Mouse (Mus musculus) intestine, embryonic 16.5 days (tissue): ENCODE measurements at regions not wholly inside any gene's neighbourhood (a gene's known extent, or its start where the extent isn't known, plus 50 kb on each side); places are given as distances from the start of the nearest gene placed in this dataset.

ENCODE experiments used
- ATAC-seq: fragments of 200-750 bp; cut with Nextera tagmentation; 2 replicates; pipeline ENCODE4 v1.8.0; 2017; ENCODE audit warnings: moderate TSS enrichment, moderate library complexity
- H3K27ac ChIP-seq: fragments of 300-500 bp; sonication (generic); 2 replicates; pipeline ENCODE4 v1.5.1; 2014; ENCODE audit warnings: mild to moderate bottlenecking, low read length
- H3K27me3 ChIP-seq: fragments of 300-500 bp; sonication (generic); replicated peaks from 2 replicates; pipeline ENCODE4 v1.6.1; 2014; ENCODE audit warnings: low read length, control low read depth, mixed read lengths; ENCODE audit not compliant: control insufficient read depth, insufficient read depth
- H3K36me3 ChIP-seq: fragments of 300-500 bp; sonication (generic); 2 replicates; pipeline ENCODE4 v1.6.1; 2014; ENCODE audit warnings: low read length, control low read depth; ENCODE audit not compliant: control insufficient read depth, insufficient read depth
- H3K4me1 ChIP-seq: fragments of 300-500 bp; sonication (generic); 2 replicates; pipeline ENCODE4 v1.6.1; 2014; ENCODE audit warnings: low read length, control low read depth, mixed read lengths; ENCODE audit not compliant: control insufficient read depth, insufficient read depth
- H3K4me2 ChIP-seq: fragments of 300-500 bp; sonication (generic); 2 replicates; pipeline ENCODE4 v1.6.1; 2014; ENCODE audit warnings: low read depth, low read length, control low read depth
- H3K4me3 ChIP-seq: fragments of 300-500 bp; sonication (generic); 2 replicates; pipeline ENCODE4 v1.5.1; 2014; ENCODE audit warnings: mild to moderate bottlenecking, low read length
- H3K9ac ChIP-seq: fragments of 300-500 bp; sonication (generic); 2 replicates; pipeline ENCODE4 v1.6.1; 2014; ENCODE audit warnings: low read depth, low read length
- H3K9me3 ChIP-seq: fragments of 300-500 bp; sonication (generic); 2 replicates; pipeline ENCODE4 v1.6.1; 2016; ENCODE audit warnings: low read length, control low read depth; ENCODE audit not compliant: control insufficient read depth
- WGBS: fragments of 180-500 bp; shearing (Covaris S2); extraction: QIAGEN DNeasy Blood & Tissue Kit; methylation state at CpG from one replicate; pipeline ENCODE4 v1.1.7; 2014; 5-methylcytosine and 5-hydroxymethylcytosine counted together

GRCm38 (mm10) chr2:105454353-105454752, 55.2 kb upstream of the Rcn1 start:
- Histone ChIP-seq H3K9me3 (no peaks in the 10 kb centered on the region), H3K27me3 (no peaks in the 10 kb centered on the region), H3K9ac (no peak overlapping the region), H3K4me2 (no peak overlapping the region), H3K4me3 (no peak overlapping the region), H3K36me3 (no peaks in the 10 kb centered on the region), H3K27ac (no peak overlapping the region), H3K4me1 (no peaks in the 10 kb centered on the region)
- ATAC-seq, result no peak
- WGBS, result 54% methylated on average over 2 of the region's 2 CpGs

GRCm38 (mm10) chr2:105454836-105455235, 55.7 kb upstream of the Rcn1 start:
- Histone ChIP-seq H3K4me2 (no peak overlapping the region), H3K9me3 (no peaks in the 10 kb centered on the region), H3K4me1 (no peaks in the 10 kb centered on the region), H3K27me3 (no peaks in the 10 kb centered on the region), H3K4me3 (no peak overlapping the region), H3K36me3 (no peaks in the 10 kb centered on the region), H3K9ac (no peak overlapping the region), H3K27ac (no peak overlapping the region)
- ATAC-seq, result no peak

DNA sequence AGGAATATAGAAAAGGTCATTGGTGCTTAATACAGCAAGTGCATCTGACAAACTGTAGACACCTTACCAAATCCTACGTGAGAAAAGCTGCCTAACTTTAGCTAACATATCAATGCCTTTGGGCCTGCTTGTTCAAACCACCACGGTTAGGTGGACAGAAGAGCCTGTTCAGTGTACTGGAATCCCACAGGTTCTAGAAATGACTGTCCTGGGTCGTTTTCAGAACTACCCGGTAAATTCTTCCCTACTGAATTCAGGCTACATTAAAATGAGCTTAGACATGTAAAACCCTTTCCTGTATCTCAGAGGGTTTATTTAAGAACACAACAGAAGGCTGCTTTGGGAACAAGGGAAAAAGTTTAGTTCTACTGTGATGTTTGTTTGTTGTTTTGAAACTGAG, 59.5 kb upstream of the Rcn1 start:
- H3K9ac ChIP-seq, result no peak overlapping the region
- no peak overlapping the region for H3K4me3 ChIP-seq
- H3K27me3 ChIP-seq, result no peaks in the 10 kb centered on the region
- H3K4me1 ChIP-seq, result no peaks in the 10 kb centered on the region
- H3K27ac ChIP-seq, result no peak overlapping the region
- no peak overlapping the region for H3K4me2 ChIP-seq
- H3K9me3 ChIP-seq, result no peaks in the 10 kb centered on the region
- WGBS, result 81% methylated on average over 4 of the region's 4 CpGs
- H3K36me3 ChIP-seq, result no peaks in the 10 kb centered on the region
- no peak for ATAC-seq

GRCm38 (mm10) chr2:105459512-105459911, 60.4 kb upstream of the Rcn1 start:
- no peaks in the 10 kb centered on the region for H3K27me3 ChIP-seq
- no peaks in the 10 kb centered on the region for H3K9me3 ChIP-seq
- H3K27ac ChIP-seq, result no peak overlapping the region
- no peak overlapping the region for H3K9ac ChIP-seq
- no peak overlapping the region for H3K4me3 ChIP-seq
- H3K36me3 ChIP-seq, result no peaks in the 10 kb centered on the region
- H3K4me1 ChIP-seq, result no peaks in the 10 kb centered on the region
- no peak for ATAC-seq
- WGBS, result 71% methylated on average over 9 of the region's 9 CpGs
- no peak overlapping the region for H3K4me2 ChIP-seq

- 82% methylated on average over 6 of the region's 6 CpGs for whole genome bisulfite sequencing
- no peak for ATAC-seq
- no peaks in the 10 kb centered on the region for H3K27me3 ChIP-seq
- H3K4me2 ChIP-seq, result no peak overlapping the region
- no peaks in the 10 kb centered on the region for H3K9me3 ChIP-seq
- no peaks in the 10 kb centered on the region for H3K36me3 ChIP-seq
- no peak overlapping the region for H3K4me3 ChIP-seq
- no peak overlapping the region for H3K27ac ChIP-seq
- H3K9ac ChIP-seq, result no peak overlapping the region
- no peaks in the 10 kb centered on the region for H3K4me1 ChIP-seq
Measured at GRCm38 (mm10) chr2:105465630-105466029, 66.5 kb upstream of the Rcn1 start.

- no peak overlapping the region for H3K9ac ChIP-seq
- 38% methylated on average over 5 of the region's 5 CpGs for WGBS
- no peak overlapping the region for H3K4me3 ChIP-seq
- no peak overlapping the region for H3K4me2 ChIP-seq
- ATAC-seq, result no peak
- no peaks in the 10 kb centered on the region for H3K4me1 ChIP-seq
- no peaks in the 10 kb centered on the region for H3K36me3 ChIP-seq
- H3K9me3 ChIP-seq, result no peaks in the 10 kb centered on the region
- no peaks in the 10 kb centered on the region for H3K27me3 ChIP-seq
- no peak overlapping the region for H3K27ac ChIP-seq
Measured at GRCm38 (mm10) chr2:105468930-105469329, 69.8 kb upstream of the Rcn1 start.

- 73% methylated on average over 7 of the region's 7 CpGs for WGBS
Measured at GRCm38 (mm10) chr2:105476028-105476677, 77.0 kb upstream of the Rcn1 start.

GRCm38 (mm10) chr2:105481990-105482592, 83.0 kb upstream of the Rcn1 start:
- H3K36me3 ChIP-seq, result no peaks in the 10 kb centered on the region
- H3K9ac ChIP-seq, result no peak overlapping the region
- no peak overlapping the region for H3K4me3 ChIP-seq
- 77% methylated on average over 11 of the region's 11 CpGs for WGBS
- no peaks in the 10 kb centered on the region for H3K27me3 ChIP-seq
- H3K4me2 ChIP-seq, result no peak overlapping the region
- H3K9me3 ChIP-seq, result no peaks in the 10 kb centered on the region
- no peaks in the 10 kb centered on the region for H3K4me1 ChIP-seq
- ATAC-seq, result no peak
- H3K27ac ChIP-seq, result no peak overlapping the region

More at GRCm38 (mm10) chr2:105476028-105476677, 77.0 kb upstream of the Rcn1 start:
- Histone ChIP-seq H3K27me3 (no peaks in the 10 kb centered on the region), H3K4me1 (no peaks in the 10 kb centered on the region), H3K4me2 (no peak overlapping the region), H3K9me3 (no peaks in the 10 kb centered on the region), H3K27ac (no peak overlapping the region), H3K4me3 (no peak overlapping the region), H3K9ac (no peak overlapping the region), H3K36me3 (no peaks in the 10 kb centered on the region)
- no peak for ATAC-seq

DNA sequence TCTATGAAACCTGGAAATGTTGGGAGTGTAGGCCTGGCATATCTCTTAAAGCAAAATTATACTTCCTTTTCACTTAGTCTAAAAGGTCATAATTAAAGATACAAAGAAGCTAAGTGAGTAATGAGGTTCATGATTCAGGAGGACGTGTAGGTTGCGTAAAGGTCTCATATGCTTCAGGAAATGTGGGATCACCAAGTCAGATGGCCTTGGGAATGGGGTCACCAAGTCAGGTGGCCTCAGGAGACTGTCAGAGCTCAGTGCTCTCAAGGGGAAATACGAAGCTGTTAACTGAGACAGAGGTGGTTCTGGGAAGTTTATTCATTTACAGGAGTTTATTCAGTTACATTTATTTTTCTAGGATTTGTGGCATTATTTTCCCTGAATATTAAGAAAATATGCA, 85.4 kb upstream of the Rcn1 start:
- H3K9me3 ChIP-seq, result no peaks in the 10 kb centered on the region
- no peak overlapping the region for H3K9ac ChIP-seq
- 76% methylated on average over 3 of the region's 3 CpGs for WGBS
- no peaks in the 10 kb centered on the region for H3K27me3 ChIP-seq
- no peak overlapping the region for H3K4me3 ChIP-seq
- ATAC-seq, result no peak
- H3K4me2 ChIP-seq, result no peak overlapping the region
- H3K36me3 ChIP-seq, result no peaks in the 10 kb centered on the region
- no peaks in the 10 kb centered on the region for H3K4me1 ChIP-seq
- H3K27ac ChIP-seq, result no peak overlapping the region

DNA sequence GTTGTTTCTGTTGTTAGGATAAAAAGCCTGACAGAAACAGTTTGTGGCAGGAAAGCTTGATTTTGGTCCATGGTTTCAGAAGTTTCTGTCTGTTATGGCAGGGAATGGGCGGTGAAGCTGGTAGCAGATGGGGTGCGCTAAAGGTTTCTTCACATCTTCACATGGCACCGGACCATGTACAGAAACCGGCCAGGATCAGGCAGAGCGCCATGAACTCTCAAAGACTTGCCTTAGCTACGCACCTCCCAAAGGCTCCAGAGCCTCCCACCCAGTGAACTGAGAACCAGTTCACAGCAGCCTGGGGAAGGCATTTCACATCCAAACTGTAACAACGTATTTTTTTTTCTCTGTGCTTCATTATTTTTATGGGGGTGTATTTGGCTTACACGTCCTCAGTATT, 86.2 kb upstream of the Rcn1 start:
- WGBS, result 80% methylated on average over 8 of the region's 8 CpGs
- Histone ChIP-seq H3K4me1 (no peaks in the 10 kb centered on the region), H3K27ac (no peak overlapping the region), H3K4me2 (no peak overlapping the region), H3K36me3 (no peaks in the 10 kb centered on the region), H3K9me3 (no peaks in the 10 kb centered on the region), H3K4me3 (no peak overlapping the region), H3K9ac (no peak overlapping the region), H3K27me3 (no peaks in the 10 kb centered on the region)
- no peak for ATAC-seq
